Mouse (Mus musculus) frontal cortex, adult 2 months (tissue): ENCODE measurements around the gene Pdlim4. TPM values are rescaled to one million over a fixed set of nuclear protein-coding genes. Genes with fewer than 3 reads are reported as not detected.
"Not testable (repeated sequence)": the region's sequence is repeated elsewhere in the genome, so short reads cannot be mapped to it uniquely, and the experiment has no call there.

Experiments used
- DNase-seq, 2 experiments: peaks; one replicate each; pipeline ENCODE4 v3.0.0; 2022; ENCODE audit warnings: low spot score in 1 of 2; ENCODE audit errors: extremely low spot score in 1 of 2
- polyA plus RNA-seq: library from polyadenylated mRNA; depleted of rRNA; stranded (reverse); fragments of >200 nt; gene quantifications from 2 replicates; pipeline ENCODE4 v1.2.3, GENCODE M21; 2012; rRNA removed

Pdlim4 gene
- polyA plus RNA-seq, 1 experiment: 22.6 TPM

- DNase-seq: no peak
These were observed 42.2 kb downstream of the Pdlim4 start for GRCm38 (mm10) chr11:54026491-54027041.

GRCm38 (mm10) chr11:54021396-54022093, 47.3 kb downstream of the Pdlim4 start:
- no peak for DNase-seq

GRCm38 (mm10) chr11:54018893-54019732, 49.7 kb downstream of the Pdlim4 start:
- no peak for DNase-seq

GRCm38 (mm10) chr11:54017596-54017995, 51.2 kb downstream of the Pdlim4 start:
- DNase-seq: no peak

GRCm38 (mm10) chr11:54016051-54016450, 52.8 kb downstream of the Pdlim4 start:
- no peak for DNase-seq

- DNase-seq: no peak
These were observed 55.9 kb downstream of the Pdlim4 start for GRCm38 (mm10) chr11:54012961-54013360.

GRCm38 (mm10) chr11:54011255-54011654, 57.6 kb downstream of the Pdlim4 start:
- DNase-seq: no peak

- no peak for DNase-seq
These were observed 60.3 kb downstream of the Pdlim4 start for GRCm38 (mm10) chr11:54008416-54008920.

- peak in 1 of 2 experiments; percentile 24 for DNase-seq
These were observed 61.1 kb downstream of the Pdlim4 start for GRCm38 (mm10) chr11:54007717-54008116.

- no peak for DNase-seq
These were observed 61.9 kb downstream of the Pdlim4 start for GRCm38 (mm10) chr11:54006901-54007300.

- DNase-seq: not testable (repeated sequence)
These were observed 62.5 kb downstream of the Pdlim4 start for GRCm38 (mm10) chr11:54006362-54006761.

Other genes with a start within 250 kb of the Pdlim4 start
- gene Gm12216, start 209.8 kb downstream of the Pdlim4 start, polyA plus RNA-seq: 3.0 and 3.2 TPM in 2 replicates
- 15.2 and 15.8 TPM in 2 replicates for gene Slc22a5, start 177.4 kb downstream of the Pdlim4 start, polyA plus RNA-seq
- gene Slc22a21, start 88.7 kb downstream of the Pdlim4 start, polyA plus RNA-seq: 2.6 TPM in 2 replicates
- 6.6 and 8.9 TPM in 2 replicates for gene Slc22a4, start 40.9 kb downstream of the Pdlim4 start, polyA plus RNA-seq
- gene P4ha2, start 31.1 kb upstream of the Pdlim4 start, polyA plus RNA-seq: 20.5 and 27.1 TPM in 2 replicates
- gene Csf2, start 180.7 kb upstream of the Pdlim4 start, polyA plus RNA-seq: not detected in 2 replicates
- gene Il3, start 198.3 kb upstream of the Pdlim4 start, polyA plus RNA-seq: not detected in 2 replicates
- gene Acsl6, start 234.8 kb upstream of the Pdlim4 start, polyA plus RNA-seq: 152 and 160 TPM in 2 replicates